Mouse (Mus musculus): ENCODE data around the gene Drd3. TPM values are rescaled to one million over a fixed set of nuclear protein-coding genes. Genes with fewer than 3 reads are reported as not detected.

Drd3 gene
- polyA plus RNA-seq (2016; fragmentation: Nextera tagmentation; extraction: Ambion mirVana), result 0.13 and 0.27 TPM in 2 replicates

DNA sequence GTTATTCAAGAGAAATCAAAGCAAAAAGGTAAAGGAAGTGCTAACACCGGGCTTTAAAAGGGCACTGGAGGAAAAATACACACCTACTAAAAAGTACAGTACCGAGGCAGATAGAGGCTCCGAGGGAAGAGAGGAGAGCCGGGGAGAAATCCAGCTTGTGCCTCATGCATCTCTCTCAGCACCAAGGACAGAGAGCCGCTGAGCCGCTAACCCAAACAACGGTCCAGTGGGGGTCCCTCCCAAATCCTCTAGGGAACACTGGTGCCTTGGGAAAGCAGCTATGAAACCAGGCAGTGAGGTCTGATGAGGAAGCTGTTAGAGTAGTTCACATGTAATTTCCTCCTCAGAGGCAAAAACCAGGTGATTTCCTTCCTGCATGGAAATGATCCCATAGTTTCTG lies at the start of gene Drd3:
TSS of gene Drd3 (plus strand) at position 276 of the 400 bp plus-strand sequence.
- no peak for ATAC-seq (ENCODE audit: low FRiP score)
- peaks cover 3% of the 10 kb centered on the region for H3K4me1 ChIP-seq
- no peak within 1 kb of the TSS for H3K9ac ChIP-seq
- H3K27me3 ChIP-seq, result no peaks in the 10 kb centered on the region
- no peaks in the 10 kb centered on the region for H3K36me3 ChIP-seq (replicated peaks)
- no peak within 1 kb of the TSS for H3K27ac ChIP-seq
- no peak within 1 kb of the TSS for H3K4me3 ChIP-seq (replicated peaks)
- no peak within 1 kb of the TSS for H3K4me2 ChIP-seq
- no peaks in the 10 kb centered on the region for H3K9me3 ChIP-seq
- WGBS, result 14% methylated on average over 7 of the region's 7 CpGs

DNA sequence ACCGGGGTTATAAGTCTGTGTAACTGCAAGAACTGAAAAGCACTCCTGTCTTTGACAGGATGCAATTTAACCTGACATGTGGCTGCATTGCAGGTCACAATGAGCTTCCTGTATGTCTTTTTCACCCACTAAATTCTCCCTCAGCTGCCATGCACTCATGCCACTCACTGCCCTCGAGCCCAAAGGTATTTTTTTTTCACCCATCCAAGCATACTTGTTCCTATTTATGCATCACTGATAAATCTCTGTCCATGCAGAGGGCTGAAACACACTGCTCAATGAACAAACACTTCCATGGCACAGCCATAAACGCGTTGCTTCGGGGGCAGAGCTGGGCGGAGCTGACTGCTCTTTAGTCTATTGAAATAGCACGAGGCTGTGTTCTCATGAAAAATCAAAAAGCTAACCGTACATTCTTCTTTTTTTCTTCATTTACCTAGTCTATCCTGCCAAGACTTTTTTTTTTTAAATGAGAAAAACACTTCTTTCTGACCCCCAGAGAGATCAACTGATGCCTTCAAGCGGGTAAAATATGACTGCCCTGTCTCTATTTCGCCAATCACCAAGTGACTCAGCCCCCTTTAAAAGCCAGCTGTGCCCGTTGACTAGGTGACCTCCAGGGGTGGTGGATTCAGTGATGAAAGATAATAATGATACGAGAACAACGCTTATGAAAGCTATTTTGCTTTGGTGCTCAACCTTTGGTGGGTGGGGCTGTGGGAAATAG lies 45.3 kb upstream of the Drd3 start:
- Histone ChIP-seq H3K4me1 (peaks cover 5% of the 10 kb centered on the region; the same call in 1 of the 2 replicates), H3K4me2 (no peak overlapping the region), H3K36me3 (replicated peaks) (no peaks in the 10 kb centered on the region), H3K4me3 (replicated peaks) (no peak overlapping the region), H3K27me3 (no peaks in the 10 kb centered on the region), H3K9ac (no peak overlapping the region), H3K27ac (0 out of 2 replicates have a peak overlapping the region, but pooled peaks have one; percentile 5), H3K9me3 (no peaks in the 10 kb centered on the region)
- WGBS, result 78% methylated on average over 13 of the region's 13 CpGs
- peak; percentile 34; the same call in 1 of the 2 replicates for ATAC-seq (ENCODE audit: low FRiP score)

DNA sequence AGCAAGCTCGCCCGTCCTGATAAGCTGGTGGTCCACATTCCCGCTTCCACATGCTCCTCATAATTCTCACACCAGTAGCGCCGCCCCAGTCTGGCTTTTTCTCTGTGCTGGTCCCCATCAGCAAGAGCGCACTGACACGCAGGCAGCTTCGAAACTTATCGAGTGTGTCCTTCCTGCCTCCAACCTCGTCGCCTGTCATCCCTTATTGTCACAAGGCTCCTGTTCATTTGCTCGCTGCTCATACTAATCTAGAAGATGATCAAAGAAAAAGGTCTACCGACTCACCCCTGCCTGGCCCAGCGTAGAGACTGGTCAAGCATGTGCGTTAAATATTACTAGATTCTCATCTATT lies 44.8 kb upstream of the Drd3 start:
- Histone ChIP-seq H3K9me3 (no peaks in the 10 kb centered on the region), H3K4me1 (peaks cover 5% of the 10 kb centered on the region; the same call in 1 of the 2 replicates), H3K4me3 (replicated peaks) (no peak overlapping the region), H3K4me2 (no peak overlapping the region), H3K27ac (peak overlapping the region; percentile 5; the same call in 1 of the 2 replicates), H3K9ac (no peak overlapping the region), H3K36me3 (replicated peaks) (no peaks in the 10 kb centered on the region), H3K27me3 (no peaks in the 10 kb centered on the region)
- 83% methylated on average over 15 of the region's 15 CpGs for WGBS
- peak; percentile 61 for ATAC-seq (ENCODE audit: low FRiP score)

GRCm38 (mm10) chr16:43709432-43710133 lies 44.2 kb upstream of the Drd3 start:
- Histone ChIP-seq H3K4me2 (no peak overlapping the region), H3K27me3 (no peaks in the 10 kb centered on the region), H3K36me3 (replicated peaks) (no peaks in the 10 kb centered on the region), H3K4me3 (replicated peaks) (no peak overlapping the region), H3K4me1 (peaks cover 5% of the 10 kb centered on the region; the same call in 1 of the 2 replicates), H3K9ac (no peak overlapping the region), H3K9me3 (no peaks in the 10 kb centered on the region), H3K27ac (no peak overlapping the region; the same call in 1 of the 2 replicates)
- 56% methylated on average over 9 of the region's 9 CpGs for WGBS
- peak; percentile 50; the same call in 1 of the 2 replicates for ATAC-seq (ENCODE audit: low FRiP score)

DNA sequence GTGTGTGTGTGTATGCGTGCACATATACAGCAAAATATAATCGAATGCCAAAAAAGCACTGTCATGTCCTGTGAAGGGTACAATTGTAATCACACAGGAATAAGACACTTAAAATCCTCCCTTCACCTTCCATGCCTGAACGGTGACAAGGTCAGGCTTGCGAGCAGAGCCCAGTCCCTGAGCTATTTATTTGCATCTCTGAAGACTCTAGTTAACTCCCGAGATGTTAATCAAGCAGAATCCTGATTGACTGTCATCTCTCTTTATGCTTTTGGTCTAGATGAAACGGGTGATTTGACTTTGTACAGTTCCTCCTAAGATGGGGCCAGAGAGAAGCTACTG lies 43.7 kb upstream of the Drd3 start:
- Histone ChIP-seq H3K27ac (no peak overlapping the region), H3K4me1 (peaks cover 5% of the 10 kb centered on the region; the same call in 1 of the 2 replicates), H3K4me3 (replicated peaks) (no peak overlapping the region), H3K27me3 (no peaks in the 10 kb centered on the region), H3K4me2 (no peak overlapping the region), H3K36me3 (replicated peaks) (no peaks in the 10 kb centered on the region), H3K9ac (no peak overlapping the region), H3K9me3 (no peaks in the 10 kb centered on the region)
- ATAC-seq (ENCODE audit: low FRiP score), result 0 out of 2 replicates have a peak, but pooled peaks have one; percentile 19
- 62% methylated on average over 6 of the region's 6 CpGs for WGBS

DNA sequence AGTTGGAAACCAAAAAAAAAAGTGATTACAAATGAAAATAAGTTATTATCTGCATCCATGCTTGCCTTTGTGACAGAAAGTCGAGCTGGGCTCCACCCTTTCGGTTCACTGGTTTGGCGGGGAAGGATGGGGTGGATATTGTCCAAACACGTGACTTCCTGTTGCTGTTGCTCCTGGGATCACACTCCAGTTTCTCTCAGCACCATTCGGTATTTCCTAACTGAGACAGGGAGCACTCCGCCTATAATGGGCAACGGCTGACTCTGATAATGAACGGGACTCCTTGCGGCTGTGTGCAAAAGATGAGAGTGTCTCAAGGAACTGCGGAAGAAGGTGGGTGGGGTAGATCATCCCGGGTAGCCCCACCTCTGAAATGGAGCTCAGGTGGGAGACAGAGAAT lies 43.2 kb upstream of the Drd3 start:
- Histone ChIP-seq H3K9ac (no peak overlapping the region), H3K27me3 (no peaks in the 10 kb centered on the region), H3K4me3 (replicated peaks) (no peak overlapping the region), H3K4me1 (peaks cover 5% of the 10 kb centered on the region; the same call in 1 of the 2 replicates), H3K36me3 (replicated peaks) (no peaks in the 10 kb centered on the region), H3K27ac (no peak overlapping the region), H3K4me2 (no peak overlapping the region), H3K9me3 (no peaks in the 10 kb centered on the region)
- no peak for ATAC-seq (ENCODE audit: low FRiP score)
- 90% methylated on average over 11 of the region's 11 CpGs for WGBS

GRCm38 (mm10) chr16:43711361-43711760 lies 42.5 kb upstream of the Drd3 start:
- peaks cover 5% of the 10 kb centered on the region; the same call in 1 of the 2 replicates for H3K4me1 ChIP-seq
- no peak overlapping the region for H3K4me2 ChIP-seq
- H3K4me3 ChIP-seq (replicated peaks), result no peak overlapping the region
- no peaks in the 10 kb centered on the region for H3K36me3 ChIP-seq (replicated peaks)
- 96% methylated on average over 7 of the region's 7 CpGs for WGBS
- no peaks in the 10 kb centered on the region for H3K27me3 ChIP-seq
- H3K9me3 ChIP-seq, result no peaks in the 10 kb centered on the region
- no peak for ATAC-seq (ENCODE audit: low FRiP score)
- no peak overlapping the region for H3K9ac ChIP-seq
- no peak overlapping the region for H3K27ac ChIP-seq

DNA sequence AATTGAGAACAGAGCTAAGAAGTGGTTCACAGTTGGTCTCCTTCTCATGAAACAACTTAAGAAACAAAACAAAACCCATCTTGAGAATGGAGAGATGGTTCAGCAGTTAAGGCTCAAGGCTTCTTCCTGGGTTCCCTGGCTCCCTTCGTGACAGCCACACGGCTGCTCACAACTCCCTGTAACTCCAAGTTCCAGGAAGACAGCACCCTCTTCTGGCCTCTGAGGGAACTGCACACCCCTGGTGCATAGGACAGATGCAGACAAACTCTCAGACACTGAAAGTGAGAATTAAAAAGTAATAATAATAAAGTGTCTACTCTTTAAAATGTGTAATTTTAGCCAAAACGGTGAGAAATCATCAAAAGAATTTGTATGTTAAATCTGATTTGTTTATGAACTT lies 29.4 kb upstream of the Drd3 start:
- Histone ChIP-seq H3K9me3 (0 out of 2 replicates have a peak, but pooled peaks cover 2% of the 10 kb centered on the region), H3K4me1 (no peaks in the 10 kb centered on the region), H3K27ac (no peak overlapping the region), H3K4me3 (replicated peaks) (no peak overlapping the region), H3K36me3 (replicated peaks) (no peaks in the 10 kb centered on the region), H3K9ac (no peak overlapping the region), H3K27me3 (no peaks in the 10 kb centered on the region), H3K4me2 (no peak overlapping the region)
- ATAC-seq (ENCODE audit: low FRiP score), result no peak
- WGBS, result 71% methylated on average over 3 of the region's 3 CpGs

DNA sequence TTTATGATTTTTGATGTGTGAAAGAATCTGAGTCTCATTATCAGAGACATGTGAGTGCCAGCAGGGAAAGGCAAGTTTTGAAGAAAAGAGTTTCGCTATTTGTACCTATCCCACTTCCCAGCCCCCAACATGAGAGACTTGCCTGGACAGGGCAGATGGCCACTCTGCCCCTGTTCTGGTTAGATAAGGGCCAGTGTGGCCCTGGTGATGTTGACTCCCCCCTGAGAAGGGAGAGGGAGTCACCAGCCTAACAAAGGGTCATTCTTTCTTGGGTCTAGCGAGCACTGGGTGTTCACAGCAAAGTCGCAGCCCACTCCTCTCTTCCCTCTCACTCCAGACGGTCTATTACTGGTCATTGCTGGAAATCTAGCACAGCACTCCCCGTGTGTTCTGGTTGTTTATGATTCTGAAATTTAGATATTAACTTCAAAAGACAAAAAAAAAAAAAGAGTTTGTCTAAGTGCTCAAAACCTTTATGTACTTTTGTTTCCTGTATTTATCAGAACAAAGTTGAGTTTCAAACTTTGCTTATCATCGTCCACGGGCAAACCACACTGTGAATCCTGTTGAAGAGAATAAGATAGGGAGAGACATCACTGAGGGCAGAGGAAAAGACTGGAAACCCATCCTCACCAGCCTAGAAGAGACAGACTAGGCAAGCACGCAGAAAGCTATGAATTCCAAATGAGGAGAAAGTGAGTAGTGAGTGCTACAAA lies 24.2 kb upstream of the Drd3 start:
- no peak overlapping the region for H3K4me2 ChIP-seq
- no peaks in the 10 kb centered on the region for H3K9me3 ChIP-seq
- no peak for ATAC-seq (ENCODE audit: low FRiP score)
- H3K27ac ChIP-seq, result no peak overlapping the region
- no peaks in the 10 kb centered on the region for H3K4me1 ChIP-seq
- H3K4me3 ChIP-seq (replicated peaks), result no peak overlapping the region
- 86% methylated on average over 8 of the region's 8 CpGs for WGBS
- no peak overlapping the region for H3K9ac ChIP-seq
- no peaks in the 10 kb centered on the region for H3K36me3 ChIP-seq (replicated peaks)
- H3K27me3 ChIP-seq, result no peaks in the 10 kb centered on the region

DNA sequence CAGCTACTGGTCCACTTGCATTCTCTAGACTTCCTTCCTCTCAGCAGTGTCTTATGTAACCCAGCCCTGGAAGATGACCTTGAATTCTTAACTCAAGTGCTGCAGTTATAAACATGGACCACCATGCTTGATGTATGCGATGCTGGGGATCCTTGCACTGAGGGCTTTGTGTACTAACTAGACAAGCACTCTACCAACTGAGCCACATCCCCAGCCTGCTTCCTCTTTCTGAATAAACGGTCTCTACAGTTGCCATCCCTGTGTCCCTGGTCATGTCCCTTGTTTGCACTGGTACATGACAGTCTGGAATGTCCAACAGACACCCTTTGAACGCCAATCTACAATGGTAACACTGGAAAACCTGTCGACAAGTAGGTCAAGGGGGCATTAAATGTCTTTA lies 23.5 kb upstream of the Drd3 start:
- H3K9me3 ChIP-seq, result no peaks in the 10 kb centered on the region
- no peaks in the 10 kb centered on the region for H3K27me3 ChIP-seq
- H3K27ac ChIP-seq, result no peak overlapping the region
- no peaks in the 10 kb centered on the region for H3K36me3 ChIP-seq (replicated peaks)
- no peak overlapping the region for H3K4me2 ChIP-seq
- ATAC-seq (ENCODE audit: low FRiP score), result no peak
- H3K9ac ChIP-seq, result no peak overlapping the region
- no peak overlapping the region for H3K4me3 ChIP-seq (replicated peaks)
- 83% methylated on average over 4 of the region's 4 CpGs for WGBS
- no peaks in the 10 kb centered on the region for H3K4me1 ChIP-seq

- H3K4me3 ChIP-seq (replicated peaks), result no peak overlapping the region
- no peaks in the 10 kb centered on the region for H3K9me3 ChIP-seq
- no peaks in the 10 kb centered on the region for H3K4me1 ChIP-seq
- no peaks in the 10 kb centered on the region for H3K36me3 ChIP-seq (replicated peaks)
- H3K27ac ChIP-seq, result no peak overlapping the region
- 91% methylated on average over 10 of the region's 10 CpGs for WGBS
- H3K27me3 ChIP-seq, result no peaks in the 10 kb centered on the region
- no peak overlapping the region for H3K9ac ChIP-seq
- H3K4me2 ChIP-seq, result no peak overlapping the region
- ATAC-seq (ENCODE audit: low FRiP score), result no peak
These were observed 21.3 kb upstream of the Drd3 start for GRCm38 (mm10) chr16:43732496-43732895.

DNA sequence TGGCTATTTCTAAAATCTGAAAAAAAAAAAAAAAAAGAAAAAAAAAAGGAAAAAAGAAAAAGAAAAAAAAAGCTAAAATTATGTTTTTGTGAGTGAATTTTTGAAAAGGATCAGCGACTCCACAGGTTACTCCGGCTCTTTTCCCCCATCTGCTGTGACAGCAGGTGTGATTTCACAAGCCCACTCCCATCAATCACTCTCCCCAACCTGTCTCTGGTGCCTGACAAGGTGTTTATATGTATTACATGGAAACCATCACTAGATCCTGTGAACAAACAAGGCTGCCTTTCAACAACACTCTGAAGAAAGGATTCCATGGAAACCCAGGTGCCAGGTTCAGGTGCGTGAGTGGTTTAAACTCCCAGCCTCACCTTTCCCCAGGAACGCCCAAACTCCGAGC lies 20.9 kb upstream of the Drd3 start:
- WGBS, result 94% methylated on average over 5 of the region's 5 CpGs
- H3K4me1 ChIP-seq, result no peaks in the 10 kb centered on the region
- ATAC-seq (ENCODE audit: low FRiP score), result no peak

More for the DNA sequence above, 20.9 kb upstream of the Drd3 start:
- Histone ChIP-seq H3K27ac (no peak overlapping the region), H3K4me2 (no peak overlapping the region), H3K9me3 (no peaks in the 10 kb centered on the region), H3K36me3 (replicated peaks) (no peaks in the 10 kb centered on the region), H3K27me3 (no peaks in the 10 kb centered on the region), H3K9ac (no peak overlapping the region), H3K4me3 (replicated peaks) (no peak overlapping the region)

Measured in forebrain, embryonic 12.5 days (tissue).